Mouse (Mus musculus) adrenal gland, adult 8-10 months (tissue): ENCODE data around the gene Olfr92. TPM values are rescaled to one million over a fixed set of nuclear protein-coding genes. Genes with fewer than 3 reads are reported as not detected.
"Not testable (repeated sequence)": the region's sequence is repeated elsewhere in the genome, so short reads cannot be mapped to it uniquely, and the experiment has no call there.

Experiments used
- DNase-seq: peaks from one replicate; pipeline ENCODE4 v3.0.0; 2022
- total RNA-seq, 4 experiments: library from RNA; stranded (reverse); gene quantifications; 2 replicates each; pipeline ENCODE4 v1.2.4; 2022

Olfr92 gene
- total RNA-seq, result not detected

DNA sequence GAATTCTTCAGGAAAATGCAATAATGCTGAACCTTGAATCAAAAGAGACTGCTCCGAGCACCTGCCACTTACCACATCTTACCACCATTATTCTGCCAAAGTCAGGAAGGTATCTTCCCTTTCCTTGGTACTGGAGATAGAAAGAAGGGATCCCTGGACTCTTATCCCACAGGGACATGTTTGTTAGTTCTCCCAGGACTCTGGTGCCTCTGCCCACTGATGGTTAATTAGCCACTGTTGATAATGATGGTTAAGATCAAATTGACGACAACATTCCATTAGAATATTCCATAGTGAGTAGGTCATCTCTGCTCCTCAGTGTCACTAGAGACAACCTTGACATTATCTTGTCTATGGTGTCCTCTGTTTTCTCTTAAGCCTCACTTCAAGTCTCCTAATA is at the start of gene Olfr92:
Olfr92 (minus strand) TSS at position 101 of the 400 bp plus-strand sequence.
- DNase-seq, result no peak

DNA sequence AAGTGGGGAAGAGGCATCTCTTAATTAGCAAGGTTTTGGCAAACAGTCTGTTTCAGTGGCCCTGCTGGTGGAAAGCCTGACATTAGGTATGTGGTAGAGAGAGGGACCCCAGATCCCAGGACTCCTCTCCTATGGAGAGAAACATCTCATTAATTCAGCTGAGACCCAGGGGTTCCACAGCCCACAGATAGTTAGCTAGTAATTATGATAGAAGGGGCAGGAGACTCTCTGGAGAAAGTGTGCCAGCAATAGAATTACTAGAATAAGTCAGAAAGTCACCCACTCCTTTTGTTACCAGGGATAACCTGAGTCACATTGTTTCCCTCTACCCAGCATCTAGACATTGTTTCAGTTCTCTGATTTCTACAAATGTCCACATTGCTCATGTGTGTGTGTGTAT is 41.5 kb upstream of the Olfr92 start, which contains the start of gene Olfr93:
Olfr93 (minus strand) TSS at position 101 of the 400 bp plus-strand sequence.
- no peak for DNase-seq

DNA sequence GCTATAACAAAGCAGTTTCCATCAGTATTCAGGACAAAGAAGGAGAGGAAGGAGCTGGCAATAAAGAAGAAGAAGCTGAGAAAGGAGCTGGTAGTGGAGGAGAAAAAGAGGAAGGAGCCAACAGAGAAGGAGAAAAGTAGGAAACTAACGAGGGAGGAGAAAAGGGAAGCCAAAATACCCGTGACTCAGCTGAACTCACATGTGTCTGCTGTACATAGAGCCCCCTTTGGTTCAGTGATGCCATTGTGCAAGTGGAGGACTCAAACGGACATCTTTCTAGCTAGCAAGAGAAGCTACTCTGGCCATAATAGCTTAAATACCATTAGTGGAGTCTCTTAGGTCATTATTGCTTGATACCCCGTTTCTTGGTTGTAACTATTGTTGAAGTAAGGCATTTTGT is 11.5 kb upstream of the Olfr92 start:
- not testable (repeated sequence) for DNase-seq

DNA sequence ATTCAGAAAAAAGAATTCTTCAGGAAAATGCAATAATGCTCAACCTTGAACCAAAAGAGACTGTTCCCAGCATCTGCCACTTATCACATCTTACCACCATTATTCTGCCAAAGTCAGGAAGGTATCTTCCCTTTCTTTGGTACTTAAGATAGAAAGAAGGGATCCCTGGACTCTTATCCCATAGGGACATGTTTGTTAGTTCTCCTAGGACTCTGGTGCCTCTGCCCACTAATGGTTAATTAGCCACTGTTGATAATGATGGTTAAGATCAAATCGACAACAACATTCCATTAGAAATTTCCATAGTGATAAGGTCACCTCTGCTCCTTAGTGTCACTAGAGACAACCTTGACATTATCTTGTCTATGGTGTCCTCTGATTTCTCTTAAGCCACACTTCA is 21.7 kb downstream of the Olfr92 start, which contains the start of gene Olfr91:
Olfr91 (minus strand) TSS at position 101 of the 400 bp plus-strand sequence.
- DNase-seq, result no peak

DNA sequence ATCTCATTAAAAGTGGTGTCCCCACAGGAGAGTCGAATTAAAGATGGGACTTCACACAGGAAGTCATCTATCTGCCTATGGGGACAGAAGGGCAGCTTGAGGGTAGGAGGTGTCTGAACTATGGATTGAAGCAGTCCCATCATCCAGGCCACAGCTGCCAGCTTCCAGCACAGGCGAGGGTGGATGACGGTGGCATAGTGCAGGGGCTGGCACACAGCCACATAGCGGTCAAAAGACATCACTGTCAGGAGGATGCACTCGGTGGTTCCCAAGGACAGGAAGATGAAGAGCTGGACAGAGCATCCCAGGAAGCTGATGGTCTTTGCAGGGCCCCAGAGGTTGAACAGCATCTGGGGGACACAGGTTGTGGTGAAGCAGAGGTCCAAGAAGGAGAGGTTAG is 26.6 kb downstream of the Olfr92 start:
- no peak for DNase-seq

DNA sequence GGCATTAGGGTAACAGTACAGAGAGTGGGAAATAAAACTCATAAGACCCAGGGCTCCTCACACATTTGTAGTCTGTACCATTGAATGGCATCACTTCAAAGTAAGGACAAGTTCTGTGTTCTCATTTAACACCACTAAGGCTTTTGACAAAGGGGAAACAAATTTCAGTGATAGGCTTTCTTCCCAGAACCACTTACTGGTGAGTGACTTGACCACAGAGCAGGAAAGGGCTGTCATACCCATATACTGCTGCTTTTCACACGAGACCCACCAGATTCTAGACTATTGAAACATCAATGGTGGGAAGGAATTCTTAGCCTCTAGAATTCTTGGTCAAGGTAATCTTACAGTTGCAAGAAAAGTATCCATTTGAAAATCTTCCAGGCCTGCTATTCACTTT is 27.7 kb downstream of the Olfr92 start:
- no peak for DNase-seq

DNA sequence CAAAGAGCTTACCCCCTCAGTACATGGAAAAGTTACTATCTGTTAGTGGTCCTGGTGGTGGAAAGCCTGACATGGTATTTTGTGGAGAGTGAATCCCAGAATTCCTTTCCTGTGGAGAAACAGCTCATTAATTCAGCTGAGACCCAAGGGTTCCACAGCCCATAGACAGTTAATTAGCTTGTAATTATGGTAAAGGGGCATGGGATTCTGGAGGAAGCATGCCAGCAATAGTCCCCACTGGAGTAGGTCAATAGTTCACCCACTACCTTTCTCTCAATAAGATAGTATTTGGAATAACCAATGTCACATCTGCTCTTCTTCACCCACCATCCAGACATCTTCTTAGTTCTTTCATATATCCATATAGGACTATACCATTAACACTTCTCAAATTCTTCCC is 31.5 kb downstream of the Olfr92 start, which contains the start of gene Olfr90:
Olfr90 (minus strand) TSS at position 101 of the 400 bp plus-strand sequence.
- no peak for DNase-seq

DNA sequence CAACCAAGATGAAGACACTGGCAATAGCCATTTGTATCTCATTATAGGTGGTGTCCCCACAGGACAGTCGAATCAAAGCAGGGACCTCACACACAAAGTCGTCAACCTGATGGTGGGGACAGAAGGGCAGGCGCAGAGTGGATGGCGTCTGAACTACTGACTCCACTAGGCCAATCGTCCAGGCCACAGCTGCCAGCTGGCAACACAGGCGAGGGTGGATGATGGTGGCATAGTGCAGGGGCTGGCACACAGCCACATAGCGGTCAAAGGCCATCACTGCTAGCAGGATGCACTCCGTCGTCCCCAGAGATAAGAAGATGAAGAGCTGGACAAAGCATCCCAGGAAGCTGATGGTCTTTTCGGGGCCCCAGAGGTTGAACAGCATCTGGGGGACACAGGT is 34.3 kb downstream of the Olfr92 start:
- DNase-seq, result no peak

DNA sequence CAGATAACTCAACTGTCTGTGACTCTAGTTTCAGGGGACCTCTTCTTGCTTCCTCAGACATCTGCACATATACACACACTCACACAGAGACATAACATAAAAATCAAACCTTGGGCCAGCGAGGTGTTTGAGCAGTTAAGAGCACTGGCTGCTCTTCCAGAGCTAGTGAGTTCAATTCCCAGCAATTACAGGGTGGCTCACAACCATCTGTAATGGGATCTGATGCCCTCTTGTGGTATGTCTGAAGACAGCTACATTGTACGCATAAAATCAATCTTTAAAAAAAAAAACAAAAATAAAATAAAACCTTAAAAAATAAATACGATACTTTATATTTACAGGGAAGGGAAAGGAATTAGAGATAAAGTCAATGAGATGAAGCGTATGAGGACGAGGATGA is 35.3 kb downstream of the Olfr92 start:
- DNase-seq, result no peak

DNA sequence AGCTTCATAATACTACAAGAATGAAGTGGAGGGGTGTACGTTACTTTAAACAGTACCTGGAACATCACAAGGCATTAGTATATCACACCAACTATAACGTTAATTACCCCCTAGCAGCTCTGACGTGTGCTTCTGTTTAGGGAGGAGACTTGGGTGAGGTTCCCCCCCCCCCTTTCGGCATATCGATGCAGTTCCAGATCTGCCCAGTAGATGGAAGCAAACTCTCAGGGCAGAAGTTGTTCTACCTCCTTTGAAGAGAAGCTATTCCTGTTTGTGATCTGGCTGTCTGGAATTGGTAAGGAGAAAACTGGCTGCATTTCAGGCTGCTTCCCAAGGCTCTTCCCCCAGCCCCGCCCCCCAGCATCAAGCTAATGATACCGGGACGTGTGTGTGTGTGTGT is 36.6 kb downstream of the Olfr92 start:
- DNase-seq, result no peak

DNA sequence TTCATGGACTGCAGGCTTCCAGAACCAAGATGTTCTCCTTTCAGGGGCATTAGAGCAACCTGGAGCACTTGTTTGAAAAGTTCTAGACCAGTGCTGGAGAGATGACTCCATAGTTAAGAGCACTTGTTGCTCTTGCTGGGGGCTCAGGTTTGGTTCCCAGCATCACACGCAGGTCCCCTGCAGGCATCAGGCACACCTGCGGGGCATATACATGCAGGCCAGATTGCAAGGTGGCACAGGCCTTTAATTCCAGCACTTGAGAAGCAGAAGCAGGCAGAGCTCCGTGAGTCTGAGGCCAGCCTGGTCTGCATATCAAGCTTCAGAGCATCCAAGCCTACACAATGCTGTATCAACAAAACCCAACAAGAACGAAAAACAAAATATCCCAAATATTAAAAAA is 38.2 kb downstream of the Olfr92 start:
- no peak for DNase-seq

DNA sequence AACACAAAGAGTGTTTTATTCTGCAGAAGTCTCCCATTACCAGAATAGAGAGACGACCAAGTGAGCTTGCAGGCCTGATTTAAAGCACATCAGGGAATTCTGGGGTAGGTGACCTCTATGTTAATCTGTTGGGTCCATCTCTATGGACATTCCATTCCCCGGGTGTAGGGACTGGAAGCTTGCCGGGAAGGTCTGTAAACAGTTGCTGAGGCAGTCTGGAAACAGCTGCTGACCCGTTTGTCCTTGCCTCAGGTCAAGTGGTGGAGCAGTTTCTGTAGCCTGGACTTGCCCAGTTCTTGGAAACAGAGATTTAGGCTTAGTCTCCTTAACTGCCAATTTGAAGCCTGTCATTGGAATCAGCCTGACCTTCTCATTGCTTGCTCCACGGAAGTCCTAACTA is 39.8 kb downstream of the Olfr92 start:
- no peak for DNase-seq

DNA sequence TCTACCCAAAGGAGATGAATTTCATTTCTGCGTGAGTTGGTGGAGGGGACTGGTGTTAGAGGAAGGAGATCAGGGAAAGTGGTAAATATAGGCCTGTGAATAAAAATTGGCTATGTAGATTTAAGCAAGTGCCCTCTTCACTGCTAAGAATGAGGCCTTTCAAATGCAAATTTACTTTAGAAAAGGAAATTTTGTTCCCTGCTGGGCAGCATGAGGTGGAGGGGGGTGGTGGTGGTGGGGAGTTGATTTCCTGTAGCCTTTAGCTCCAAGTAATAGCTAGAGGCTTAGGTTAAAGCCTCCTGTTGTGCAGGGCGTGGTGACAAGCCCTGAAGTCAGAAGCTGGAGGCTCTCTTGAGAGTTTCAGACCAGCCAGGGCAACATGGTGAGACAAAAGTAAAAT is 40.9 kb downstream of the Olfr92 start:
- DNase-seq, result no peak

DNA sequence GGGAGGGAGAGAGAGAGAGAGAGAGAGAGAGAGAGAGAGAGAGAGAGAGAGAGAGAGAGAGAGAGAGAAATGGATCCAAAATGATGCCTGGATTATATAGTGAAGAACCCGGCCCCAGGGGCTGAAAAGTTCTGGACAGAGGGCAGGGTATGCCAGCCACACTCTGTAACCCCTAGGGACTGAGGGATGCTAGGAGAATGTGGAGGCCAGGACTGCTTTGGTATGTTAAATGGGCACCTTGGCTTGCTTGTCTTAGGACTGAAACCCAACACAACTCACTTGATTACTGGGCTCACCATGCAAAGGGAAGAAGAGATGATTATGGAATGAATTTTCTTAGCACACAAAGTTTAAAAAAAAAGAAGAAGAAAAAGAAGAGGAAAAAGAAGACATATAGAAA is 41.7 kb downstream of the Olfr92 start:
- no peak for DNase-seq

DNA sequence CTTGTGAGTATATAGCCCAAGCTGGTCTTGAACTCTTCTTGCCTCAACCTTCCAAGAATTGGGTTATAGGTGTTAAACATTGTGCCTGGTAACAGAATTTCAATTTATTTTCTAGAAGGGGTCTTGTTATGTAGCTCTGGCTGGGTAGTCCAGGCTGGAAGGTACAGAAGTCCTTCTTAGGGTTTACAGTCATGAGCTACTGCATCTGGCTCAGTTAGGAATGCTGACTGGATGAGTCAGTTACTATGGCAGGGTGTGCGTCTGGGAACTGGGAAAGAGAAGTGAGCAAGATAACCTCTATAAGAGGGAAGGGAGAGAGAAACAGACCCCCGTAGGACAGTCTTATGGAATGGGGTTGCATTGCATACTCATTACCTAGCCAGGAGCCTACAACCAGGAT is 44.1 kb downstream of the Olfr92 start:
- no peak for DNase-seq

DNA sequence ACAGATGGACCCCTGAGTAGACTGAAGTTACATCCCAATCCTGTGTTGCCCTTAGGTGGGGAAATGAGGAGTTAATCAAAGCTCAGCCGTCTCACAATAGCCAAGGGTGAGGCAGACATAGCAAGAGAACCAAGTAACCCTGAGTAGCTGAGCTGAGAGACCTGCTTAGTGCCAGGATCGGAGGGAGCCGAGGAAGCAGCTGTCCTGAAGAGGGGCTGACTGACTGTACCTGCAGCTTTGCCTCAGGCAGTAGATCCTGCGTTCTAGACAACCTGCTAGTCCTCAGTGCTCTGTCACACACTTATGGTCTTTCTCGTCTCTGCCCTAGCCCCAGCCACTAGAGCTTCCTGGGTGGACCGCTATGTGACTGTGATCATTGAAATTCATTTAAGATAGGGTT is 44.7 kb downstream of the Olfr92 start:
- no peak for DNase-seq

DNA sequence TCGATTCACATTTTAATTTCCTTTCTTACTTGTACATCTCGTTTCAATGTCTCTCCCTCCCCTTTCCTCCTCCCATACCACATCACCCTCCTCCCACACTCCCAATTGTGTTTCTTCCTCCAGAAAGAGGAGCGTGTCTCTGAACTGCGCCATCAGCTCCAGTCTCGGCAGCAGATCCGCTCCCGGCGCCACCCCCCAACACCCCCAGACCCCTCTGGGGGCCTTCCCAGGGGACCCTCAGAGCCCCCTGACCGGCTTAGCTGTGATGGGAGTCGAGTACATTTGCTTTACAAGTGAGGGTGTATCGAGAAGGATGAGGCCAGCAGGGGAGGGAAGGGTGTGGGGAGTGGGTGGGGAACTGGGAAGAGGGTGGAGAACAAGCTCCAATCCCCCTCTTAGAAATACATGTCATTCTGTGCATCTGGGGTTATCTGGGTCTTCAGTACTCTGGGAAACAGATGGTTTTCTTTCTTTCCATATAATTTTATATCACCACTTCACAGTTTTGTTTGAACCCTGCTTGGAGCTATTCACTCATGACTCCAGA is 47.1 kb downstream of the Olfr92 start:
- no peak for DNase-seq

DNA sequence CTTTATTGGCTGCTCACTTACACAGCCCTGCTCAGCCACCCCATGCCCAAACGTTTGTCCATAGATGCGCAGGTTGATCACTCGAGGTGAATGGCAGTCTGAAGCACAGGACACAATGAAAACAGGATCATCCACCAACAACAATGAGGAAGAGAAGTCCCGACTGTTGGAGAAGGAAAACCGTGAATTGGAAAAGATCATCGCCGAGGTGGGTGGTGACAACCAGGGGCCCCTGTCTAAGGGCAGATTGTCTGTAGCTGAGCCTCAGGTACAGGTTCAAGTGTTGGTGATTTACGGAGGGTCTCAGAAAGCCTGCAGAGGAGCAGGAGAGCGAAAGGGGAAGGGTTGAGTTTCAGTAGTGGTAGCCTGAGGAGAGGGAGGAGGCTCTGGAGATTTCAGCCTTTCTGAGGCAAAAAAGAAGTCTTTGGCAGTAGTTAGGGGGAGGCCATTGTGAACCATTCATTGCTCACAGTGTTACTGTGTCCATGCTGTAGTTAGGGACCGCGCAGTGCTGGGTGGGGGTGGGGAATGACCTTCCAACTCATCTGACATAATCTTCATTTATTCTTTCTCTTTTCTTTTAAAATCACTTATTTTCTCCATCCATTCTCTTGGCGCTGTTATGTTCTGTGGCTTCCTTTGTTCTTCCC is 47.7 kb downstream of the Olfr92 start:
- DNase-seq, result no peak

DNA sequence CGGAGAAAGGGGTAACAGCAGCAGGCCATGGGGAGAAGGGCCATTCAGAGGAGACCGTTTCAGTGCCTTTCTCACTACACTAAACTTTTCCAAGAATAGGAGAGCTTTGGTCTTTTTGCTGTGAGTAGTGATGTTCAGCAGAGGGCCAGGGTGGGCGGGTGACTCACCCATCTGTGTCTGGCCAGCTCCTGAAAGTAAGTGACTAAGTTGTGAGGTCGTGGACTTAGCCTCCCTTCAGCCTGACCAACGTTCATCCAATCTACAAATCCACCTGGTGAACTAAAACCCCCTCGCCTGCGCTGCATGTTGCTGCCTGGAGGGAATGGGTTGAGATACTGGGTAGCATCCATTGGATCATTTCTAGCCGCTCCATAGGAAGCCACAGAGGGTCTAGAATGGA is 49.8 kb downstream of the Olfr92 start:
- no peak for DNase-seq

DNA sequence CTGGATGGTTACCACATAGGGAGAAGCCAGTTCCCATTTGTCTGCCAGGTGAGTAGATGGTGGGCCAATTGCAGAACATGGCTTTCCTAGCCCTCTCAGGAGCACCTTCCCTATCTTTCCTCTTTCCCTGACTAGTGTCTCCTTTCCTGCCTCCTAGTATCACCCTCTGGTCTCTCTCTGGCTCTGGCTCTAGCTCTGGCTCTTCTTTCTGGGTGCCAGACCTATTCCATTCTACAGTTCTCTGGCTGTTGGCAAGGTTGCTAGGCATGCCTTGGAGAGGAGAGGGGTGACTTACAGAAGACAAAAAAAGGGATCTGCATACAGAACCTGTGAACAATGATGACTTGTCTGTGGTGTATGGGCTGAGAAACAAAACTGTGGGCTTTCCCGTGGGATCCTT is 52.0 kb downstream of the Olfr92 start:
- DNase-seq, result no peak

DNA sequence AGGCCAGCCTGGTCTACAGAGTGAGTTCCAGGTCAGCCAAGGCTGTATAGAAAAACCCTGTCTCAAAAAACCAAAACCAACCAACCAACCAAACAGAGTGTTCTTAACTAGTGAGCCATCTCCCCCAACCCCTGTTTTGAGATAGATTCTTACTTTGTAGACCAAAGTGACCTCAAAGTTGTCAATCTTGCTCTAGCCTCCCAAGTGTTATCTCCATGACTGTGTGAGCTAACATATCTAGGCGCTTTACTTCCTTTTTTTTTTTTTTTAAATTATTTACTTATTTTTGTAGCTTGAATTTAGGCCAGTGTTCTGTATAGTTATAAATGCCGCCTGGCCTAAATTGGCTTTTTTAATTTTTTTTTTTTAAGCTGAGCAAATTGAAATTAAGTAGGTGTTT is 53.9 kb downstream of the Olfr92 start:
- no peak for DNase-seq

DNA sequence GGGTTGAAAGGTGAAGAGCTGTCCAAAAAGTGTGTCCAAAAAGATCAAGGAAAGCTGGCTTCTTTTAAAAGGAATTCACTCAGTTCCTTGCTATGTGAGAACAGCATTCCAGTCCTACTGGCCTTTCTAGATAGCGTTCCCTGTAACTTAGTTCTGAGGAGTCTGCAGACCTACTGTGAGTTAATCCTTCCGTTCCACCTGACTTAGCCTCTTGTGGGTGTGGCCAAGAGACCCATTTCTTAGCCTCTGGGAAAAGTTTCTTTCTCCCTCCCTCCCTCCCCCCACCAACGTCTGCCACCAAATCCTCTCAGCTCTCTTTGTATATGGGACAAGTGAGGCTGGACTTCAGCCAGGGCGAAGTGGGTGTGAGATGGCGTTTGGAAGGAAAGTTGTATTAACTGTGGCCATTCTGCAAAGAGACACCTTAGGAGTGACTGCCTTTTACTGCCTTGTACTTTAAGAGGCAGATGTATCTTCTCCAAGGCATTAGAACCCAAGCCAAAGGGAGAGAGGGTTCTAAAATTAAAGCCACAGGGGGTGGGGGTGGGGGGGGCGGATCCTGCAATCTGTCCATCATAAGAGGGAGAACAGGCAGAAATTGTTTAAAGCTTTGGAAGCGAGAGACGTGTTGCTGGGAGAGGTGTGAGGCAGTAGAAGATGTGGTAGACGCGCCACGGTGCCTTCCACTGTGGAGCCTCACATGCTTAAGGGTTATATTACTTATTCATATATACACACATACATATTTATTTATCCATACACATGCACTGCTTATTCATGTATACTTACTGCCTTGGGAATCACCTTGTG is 56.0 kb downstream of the Olfr92 start:
- DNase-seq, result no peak

DNA sequence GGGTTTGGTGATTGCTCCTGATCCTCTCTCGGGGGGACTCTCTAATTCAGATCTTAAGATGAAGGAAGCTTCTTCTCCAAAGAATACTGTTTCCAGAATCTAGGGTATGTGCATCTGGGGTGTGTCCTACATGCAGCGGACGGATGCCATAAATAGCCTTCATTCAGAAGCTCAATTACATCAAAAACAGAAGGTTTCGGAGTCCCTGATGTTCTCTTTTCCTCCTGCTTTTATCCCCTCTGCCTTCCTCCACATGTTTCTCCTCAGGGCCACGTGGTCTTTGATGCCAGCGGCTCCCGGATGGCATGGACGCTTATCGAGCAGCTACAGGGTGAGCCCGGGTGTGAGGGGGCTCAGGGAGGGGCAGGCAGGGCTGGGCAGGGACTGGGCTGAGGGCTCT is 56.8 kb downstream of the Olfr92 start:
- DNase-seq, result no peak
